Mouse (Mus musculus): ENCODE results near the gene Lpcat1.

Lpcat1 gene

GRCm38 (mm10) chr13:73447478-73447877 lies 19.5 kb upstream of the Lpcat1 start:
- no peak for DNase-seq

DNA sequence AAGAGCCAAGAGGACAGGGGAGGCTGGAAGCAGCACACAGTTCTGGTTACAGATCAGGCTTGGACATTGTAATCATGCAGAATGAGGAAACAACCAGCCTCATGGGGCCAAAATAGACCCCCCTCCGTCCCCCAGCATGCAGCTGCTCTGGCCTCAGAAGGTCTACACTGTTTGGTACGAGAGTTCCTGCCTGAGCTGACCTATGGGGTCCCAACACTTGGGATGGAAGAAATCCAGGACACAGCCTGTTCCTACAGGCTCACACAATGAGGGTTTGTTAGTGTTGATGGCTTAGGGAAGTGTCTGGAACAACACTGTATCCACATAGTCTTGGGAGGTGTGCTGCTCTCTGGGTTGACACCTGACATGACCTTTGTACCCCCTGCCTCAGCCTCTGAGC lies 18.8 kb upstream of the Lpcat1 start:
- no peak for DNase-seq

- DNase-seq = no peak
Measured at GRCm38 (mm10) chr13:73448723-73449122, 18.3 kb upstream of the Lpcat1 start.

GRCm38 (mm10) chr13:73453503-73454217 lies 13.3 kb upstream of the Lpcat1 start:
- no peak for DNase-seq

- no peak for DNase-seq
Measured at GRCm38 (mm10) chr13:73455328-73455727, 11.7 kb upstream of the Lpcat1 start.

GRCm38 (mm10) chr13:73457301-73457700 lies 9.7 kb upstream of the Lpcat1 start:
- DNase-seq = no peak

GRCm38 (mm10) chr13:73457741-73458140 lies 9.3 kb upstream of the Lpcat1 start:
- DNase-seq = no peak

GRCm38 (mm10) chr13:73458719-73459118 lies 8.3 kb upstream of the Lpcat1 start:
- DNase-seq = peak; percentile 42 to 45

DNA sequence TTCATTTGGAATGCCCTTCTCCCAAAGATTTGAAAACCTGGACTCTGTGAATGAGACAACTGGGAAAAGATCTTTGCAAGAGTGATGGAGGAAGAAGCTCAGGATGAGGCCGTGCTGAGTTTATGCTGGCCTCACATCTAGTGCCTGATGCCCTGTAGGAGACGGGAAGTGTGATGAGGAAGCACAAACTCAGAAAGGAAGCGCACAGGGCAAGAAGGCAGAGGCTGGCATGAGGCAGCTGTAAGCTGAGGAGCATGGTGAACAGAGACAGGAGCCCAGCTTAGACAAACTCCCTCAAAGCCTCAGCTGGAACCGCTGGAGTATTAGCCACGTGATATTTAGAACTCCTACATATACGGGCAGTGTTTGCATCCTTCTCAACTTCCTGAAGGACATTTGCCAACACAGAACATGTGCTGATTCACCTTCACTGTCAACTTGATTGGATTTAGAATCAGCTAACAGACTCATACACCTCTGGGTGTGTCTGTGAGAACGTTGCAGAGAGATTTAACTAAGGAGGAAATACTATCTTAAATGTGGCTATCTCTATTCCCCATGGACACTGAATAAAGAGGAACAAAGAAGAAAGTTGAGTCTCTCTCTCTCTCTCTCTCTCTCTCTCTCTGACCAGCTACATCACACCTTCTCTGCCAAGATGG lies 7.7 kb upstream of the Lpcat1 start:
- peak; percentile 42 for DNase-seq

- DNase-seq = peak; percentile 31 to 36
Measured at GRCm38 (mm10) chr13:73461551-73461950, 5.4 kb upstream of the Lpcat1 start.

DNA sequence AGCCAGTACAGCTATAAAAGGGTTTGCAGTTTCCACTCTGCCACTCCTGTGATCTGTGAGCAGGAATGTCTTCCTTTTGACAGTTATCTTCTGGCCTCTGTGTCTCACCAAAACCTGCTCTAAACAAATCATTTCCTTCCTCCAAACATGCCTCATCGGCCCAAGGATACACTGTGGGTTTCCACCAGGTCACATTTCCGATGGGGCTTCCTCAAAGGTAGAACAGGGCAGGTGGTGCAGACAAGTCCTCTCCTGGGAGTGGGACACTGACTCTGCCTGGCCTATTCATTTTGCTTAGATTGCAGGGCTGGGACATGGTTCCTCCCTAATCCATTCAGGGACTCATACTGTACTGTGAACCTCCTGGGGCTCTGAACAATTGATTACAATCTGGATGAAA lies 1.8 kb upstream of the Lpcat1 start:
- DNase-seq = peak; percentile 54 to 58

GRCm38 (mm10) chr13:73466411-73466810 lies 586 bp upstream of the Lpcat1 start:
- no peak for DNase-seq

DNA sequence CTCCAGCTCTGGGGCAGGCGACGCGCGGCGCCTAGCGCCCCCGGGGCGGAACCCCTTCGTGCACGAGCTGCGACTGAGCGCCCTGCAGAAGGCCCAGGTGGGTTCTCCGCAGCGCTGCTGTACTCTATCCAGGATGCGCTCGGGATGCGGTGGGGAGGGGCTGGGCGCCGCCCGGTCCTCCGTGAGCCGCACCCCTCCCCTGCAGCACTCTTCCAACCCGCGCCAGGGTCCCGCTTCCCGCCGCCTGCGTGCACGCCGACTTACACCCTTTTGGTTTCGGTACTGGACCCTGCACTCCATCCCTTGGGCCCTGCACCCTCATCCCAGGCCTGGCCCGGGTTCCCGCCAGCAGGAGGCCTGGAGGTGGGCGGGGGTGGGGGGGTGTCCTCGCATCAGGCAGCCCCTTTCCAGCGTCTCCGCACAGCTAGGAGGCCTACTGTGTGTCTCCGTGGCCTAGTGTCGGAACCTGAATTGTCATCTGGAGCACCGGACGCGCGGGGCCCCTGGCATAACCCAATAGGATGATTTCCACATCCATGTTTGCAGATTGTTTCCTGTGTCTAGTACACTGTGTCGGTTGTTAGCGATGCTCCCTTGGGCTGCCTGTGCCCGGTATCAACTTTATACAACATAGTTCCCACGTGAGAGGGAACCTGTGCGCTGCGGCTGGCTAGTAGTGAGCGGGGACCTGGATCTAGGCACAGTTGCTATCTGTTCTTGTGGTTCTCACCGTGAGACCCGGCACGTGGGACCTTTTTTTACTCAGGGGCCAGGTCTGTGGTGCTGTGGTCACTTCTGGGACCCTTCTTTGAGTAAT lies 632 bp downstream of the Lpcat1 start:
- peak; percentile 41 to 47 for DNase-seq

DNA sequence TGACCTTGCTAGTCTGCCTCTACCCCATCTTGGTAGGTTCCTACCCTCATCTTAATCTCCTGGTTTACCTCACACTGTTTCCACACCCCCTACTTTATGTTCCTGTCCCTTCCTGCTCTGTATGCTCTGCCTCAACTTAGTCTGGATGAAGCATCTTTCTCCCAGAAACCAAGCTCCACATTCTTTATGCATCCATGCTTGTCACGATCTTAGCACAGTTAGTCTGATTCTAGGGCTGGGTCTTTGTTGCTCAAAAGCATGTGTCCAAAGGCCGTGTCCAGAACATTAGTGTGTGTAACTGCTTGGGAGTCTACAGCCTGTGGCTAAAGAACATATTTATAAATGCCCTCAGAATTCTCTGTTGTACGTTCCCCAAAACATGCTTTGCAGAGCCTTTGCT lies 1.8 kb downstream of the Lpcat1 start:
- DNase-seq = no peak

GRCm38 (mm10) chr13:73469257-73469967 lies 2.4 kb downstream of the Lpcat1 start:
- DNase-seq = peak; percentile 67 to 70

DNA sequence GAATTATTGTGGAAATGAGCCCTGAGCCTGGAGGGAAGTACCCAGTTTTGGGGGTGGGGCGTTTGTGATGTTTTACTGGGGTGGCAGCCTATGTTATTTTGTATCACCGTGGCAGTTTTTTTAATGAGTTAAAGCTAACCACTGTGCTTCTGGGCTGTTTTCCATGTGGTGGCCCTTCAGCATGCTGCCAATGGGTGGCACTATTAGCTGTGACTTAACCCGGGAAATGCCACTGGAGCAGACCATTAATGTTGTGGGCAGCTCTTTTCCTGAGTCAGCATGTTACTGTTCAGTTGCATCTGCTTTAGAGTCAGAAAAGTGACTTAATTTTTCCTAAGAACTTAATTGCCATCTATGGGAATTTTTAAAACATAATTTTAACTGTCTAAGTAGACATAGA lies 5.5 kb downstream of the Lpcat1 start:
- no peak for DNase-seq

DNA sequence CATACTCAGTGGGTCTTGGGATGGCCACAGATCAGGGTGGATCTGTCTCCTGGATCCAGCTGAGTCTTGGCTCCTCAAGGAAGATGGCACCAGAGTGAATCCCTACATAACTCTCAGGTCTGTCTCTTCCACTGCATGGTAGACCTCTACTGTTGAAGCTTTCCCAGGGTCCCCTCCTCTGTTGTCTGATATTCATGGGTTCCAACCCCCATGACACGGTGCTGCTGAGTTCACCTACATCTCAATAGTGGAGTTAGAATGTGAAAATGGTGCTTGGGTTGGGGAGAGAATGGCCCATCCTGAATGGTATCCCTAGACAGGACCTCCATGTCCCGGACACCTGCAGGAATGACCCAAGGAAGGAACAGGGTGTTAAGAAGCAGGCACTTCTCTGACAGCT lies 6.7 kb downstream of the Lpcat1 start:
- DNase-seq = no peak

GRCm38 (mm10) chr13:73474163-73474562 lies 7.2 kb downstream of the Lpcat1 start:
- DNase-seq = no peak

DNA sequence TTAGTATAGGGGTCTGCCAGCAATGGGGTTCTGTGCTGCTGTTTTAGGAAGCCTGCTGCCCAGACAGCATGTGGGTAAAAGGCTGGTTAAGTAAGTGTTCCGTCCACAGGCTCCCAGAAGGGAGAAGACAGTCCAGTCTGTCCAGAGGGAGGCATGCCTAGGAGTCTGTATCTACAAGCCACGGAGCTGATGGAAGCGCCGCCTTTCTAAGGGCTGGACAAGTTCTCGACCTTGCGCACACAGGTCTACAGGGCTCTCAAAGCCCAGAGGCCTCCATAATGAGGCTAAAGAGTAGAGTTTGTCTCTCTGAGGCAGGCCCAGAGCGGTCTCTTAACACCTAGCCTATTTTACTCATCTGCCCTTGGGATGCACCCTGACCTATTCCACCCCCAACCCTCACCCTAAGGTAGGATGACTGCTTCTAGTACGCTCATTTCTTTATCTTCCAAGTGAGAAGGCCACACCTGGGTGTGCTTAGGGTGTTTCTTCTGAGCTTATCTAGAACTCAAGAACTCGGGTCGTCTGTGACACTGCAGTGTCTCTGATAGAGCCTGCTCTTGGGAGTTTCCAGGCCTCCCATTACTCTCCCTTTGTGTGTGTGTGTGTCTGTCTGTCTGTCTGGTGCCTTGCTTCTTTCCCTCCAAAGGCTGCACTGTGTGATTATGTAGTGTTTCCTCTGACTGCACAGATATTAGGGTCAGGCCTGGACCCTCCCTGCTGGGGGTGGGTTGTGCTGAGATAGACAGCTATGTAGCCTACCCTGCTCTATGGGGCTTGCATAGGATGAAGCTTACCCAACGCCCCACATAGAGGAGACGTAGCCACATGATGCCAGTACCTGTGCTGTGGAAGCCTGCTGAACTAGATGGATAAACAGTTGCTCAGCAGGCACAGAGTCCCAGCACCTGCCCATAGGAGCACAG lies 8.3 kb downstream of the Lpcat1 start:
- DNase-seq = no peak

GRCm38 (mm10) chr13:73476259-73476658 lies 9.3 kb downstream of the Lpcat1 start:
- no peak for DNase-seq

DNA sequence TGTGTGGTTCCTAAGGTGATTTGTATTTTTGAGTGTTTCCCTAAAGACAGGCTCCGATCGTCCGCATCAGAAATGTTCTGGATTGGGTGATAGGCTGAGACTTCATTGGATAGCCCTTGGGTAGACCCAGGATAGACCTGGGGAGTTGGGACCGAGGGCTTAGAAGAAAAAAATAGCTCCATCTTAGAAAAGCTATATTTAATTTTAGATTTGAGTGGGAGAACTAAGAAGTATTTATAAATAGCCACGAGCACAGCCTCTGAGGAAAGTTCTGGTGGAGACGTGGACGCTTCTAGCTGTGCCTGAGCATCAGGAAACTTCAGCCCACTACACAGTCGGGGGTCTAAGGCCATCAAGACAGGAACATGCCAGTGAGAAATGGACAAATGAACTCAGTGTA lies 9.8 kb downstream of the Lpcat1 start:
- DNase-seq = no peak

GRCm38 (mm10) chr13:73477841-73478240 lies 10.8 kb downstream of the Lpcat1 start:
- no peak for DNase-seq

Measured in B cell, adult 2 months (primary cell).